Mouse (Mus musculus): Measurements from ENCODE around the gene Fsip1. TPM values are rescaled to one million over a fixed set of nuclear protein-coding genes. Genes with fewer than 3 reads are reported as not detected.
A peak's percentile ranks its signal among the peaks of the same experiment; 100 is the strongest.

The Fsip1 gene
- polyA plus RNA-seq, 1 experiment from 2014 or later = 2.8 TPM

DNA sequence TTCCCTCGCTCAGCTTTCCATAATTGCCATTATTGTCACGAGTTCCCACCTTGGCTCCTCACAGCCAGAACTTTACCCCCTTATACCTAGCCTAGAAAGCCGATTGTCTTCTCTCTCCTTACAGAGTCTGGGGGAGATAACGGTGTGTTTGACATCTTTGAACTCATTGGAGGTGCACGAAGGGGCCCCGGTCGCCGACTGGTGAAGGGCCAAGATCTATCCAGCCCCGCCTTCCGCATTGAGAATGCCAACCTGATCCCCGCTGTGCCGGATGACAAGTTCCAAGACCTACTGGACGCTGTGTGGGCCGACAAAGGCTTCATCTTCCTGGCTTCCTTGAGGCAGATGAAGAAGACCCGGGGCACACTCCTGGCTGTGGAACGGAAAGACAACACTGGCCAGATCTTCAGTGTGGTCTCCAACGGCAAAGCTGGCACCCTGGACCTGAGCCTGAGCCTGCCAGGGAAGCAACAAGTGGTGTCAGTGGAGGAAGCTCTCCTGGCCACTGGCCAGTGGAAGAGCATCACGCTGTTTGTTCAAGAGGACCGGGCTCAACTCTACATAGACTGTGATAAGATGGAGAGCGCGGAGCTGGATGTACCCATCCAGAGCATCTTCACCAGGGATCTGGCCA, 143.8 kb downstream of the Fsip1 start:
- no peak for ATAC-seq (ENCODE audit: low FRiP score)
- H3K36me3 ChIP-seq (ENCODE audit: control insufficient read depth, insufficient read depth, low read length) = no peaks in the 10 kb centered on the region; the same call in 1 of the 2 replicates
- no peaks in the 10 kb centered on the region for H3K9me3 ChIP-seq (ENCODE audit: control insufficient read depth, low read length)
- no peak overlapping the region for H3K9ac ChIP-seq (ENCODE audit: low read length)
- peaks cover 8% of the 10 kb centered on the region for H3K4me1 ChIP-seq (ENCODE audit: control insufficient read depth, insufficient read depth, low read length)
- H3K27ac ChIP-seq (ENCODE audit: low read depth, low read length) = no peak overlapping the region
- WGBS = 55% methylated on average over 21 of the region's 21 CpGs
- no peak for DNase-seq (ENCODE audit: low spot score, missing footprints)
- H3K27me3 ChIP-seq (ENCODE audit: control insufficient read depth, insufficient read depth, low read length) = peaks cover 6% of the 10 kb centered on the region; the same call in 1 of the 2 replicates
- peak overlapping the region; percentile 47 for H3K4me3 ChIP-seq (ENCODE audit: low read depth, low read length)
- peak overlapping the region; percentile 94 for H3K4me2 ChIP-seq

DNA sequence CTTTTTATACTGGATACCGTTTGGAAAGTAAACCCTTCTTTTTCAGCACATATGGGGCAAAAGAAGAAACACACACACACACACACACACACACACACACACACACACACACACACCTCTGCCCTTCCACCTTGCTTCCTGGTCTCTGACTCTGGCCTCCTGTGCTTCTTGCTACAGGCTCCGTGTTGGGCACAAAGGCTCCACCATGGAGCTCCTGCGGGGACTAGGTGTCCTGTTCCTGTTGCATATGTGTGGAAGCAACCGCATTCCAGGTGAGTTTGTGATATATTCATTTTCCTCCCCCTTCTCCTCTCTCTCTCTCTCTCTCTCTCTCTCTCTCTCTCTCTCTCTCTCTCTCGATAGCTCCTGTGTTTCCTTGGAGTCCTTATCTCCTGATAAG, 144.3 kb downstream of the Fsip1 start:
- peak overlapping the region; percentile 41; the same call in 1 of the 2 replicates for H3K9ac ChIP-seq (ENCODE audit: low read length)

DNA sequence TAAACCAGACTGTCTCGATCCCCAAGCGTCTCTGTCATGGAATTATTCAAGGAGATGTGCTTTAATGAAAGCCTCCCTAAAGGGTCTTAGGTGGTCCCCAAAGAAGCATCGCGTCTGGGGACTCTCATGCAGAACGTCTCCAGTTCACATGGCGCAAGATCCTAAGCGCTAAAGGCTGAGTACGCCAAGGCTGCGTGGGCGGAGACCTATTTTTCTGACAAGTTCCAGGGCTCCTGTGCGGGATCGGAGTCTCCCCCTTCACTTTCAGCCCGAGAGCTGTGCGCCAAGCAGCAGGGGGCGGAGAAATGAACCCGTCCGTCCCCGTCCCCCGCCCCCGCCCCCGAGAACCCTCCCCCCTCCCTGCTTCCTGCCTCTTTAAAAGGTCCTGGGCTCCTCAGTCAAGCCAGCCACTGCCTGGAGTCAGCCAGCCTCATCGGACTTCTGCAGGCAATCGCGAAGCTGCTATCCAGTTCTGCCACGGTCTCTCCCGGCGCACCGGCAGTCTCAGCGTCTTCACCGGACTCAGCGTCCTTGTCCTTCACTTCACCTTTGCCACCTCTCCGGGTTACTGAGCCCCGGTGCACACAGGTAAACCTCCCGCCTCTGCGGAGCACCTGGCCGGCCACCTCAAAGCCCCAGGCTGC, 145.2 kb downstream of the Fsip1 start, which contains the start of gene Thbs1:
Thbs1 (plus strand) TSS at position 389 of the 644 bp plus-strand sequence.
- Histone ChIP-seq H3K4me2 (peak within 1 kb of the TSS; percentile 94), H3K9ac (ENCODE audit: low read length) (peak within 1 kb of the TSS; percentile 59), H3K9me3 (ENCODE audit: control insufficient read depth, low read length) (no peaks in the 10 kb centered on the region), H3K27me3 (ENCODE audit: control insufficient read depth, insufficient read depth, low read length) (peaks cover 6% of the 10 kb centered on the region; the same call in 1 of the 2 replicates), H3K4me1 (ENCODE audit: control insufficient read depth, insufficient read depth, low read length) (peaks cover 8% of the 10 kb centered on the region), H3K36me3 (ENCODE audit: control insufficient read depth, insufficient read depth, low read length) (no peaks in the 10 kb centered on the region; the same call in 1 of the 2 replicates), H3K4me3 (ENCODE audit: low read depth, low read length) (peak within 1 kb of the TSS; percentile 47), H3K27ac (ENCODE audit: low read depth, low read length) (no peak within 1 kb of the TSS)
- ATAC-seq (ENCODE audit: low FRiP score) (peak; percentile 71), DNase-seq (ENCODE audit: low spot score, missing footprints) (peak; percentile 97)
- WGBS = under 1% methylated on average over 34 of the region's 36 CpGs

More for the DNA sequence above, 144.3 kb downstream of the Fsip1 start:
- H3K9me3 ChIP-seq (ENCODE audit: control insufficient read depth, low read length) = no peaks in the 10 kb centered on the region
- H3K27ac ChIP-seq (ENCODE audit: low read depth, low read length) = no peak overlapping the region
- peak overlapping the region; percentile 47 for H3K4me3 ChIP-seq (ENCODE audit: low read depth, low read length)
- DNase-seq (ENCODE audit: low spot score, missing footprints) = no peak
- H3K4me2 ChIP-seq = peak overlapping the region; percentile 94
- peaks cover 6% of the 10 kb centered on the region; the same call in 1 of the 2 replicates for H3K27me3 ChIP-seq (ENCODE audit: control insufficient read depth, insufficient read depth, low read length)
- 16% methylated on average over 5 of the region's 5 CpGs for WGBS
- ATAC-seq (ENCODE audit: low FRiP score) = no peak
- peaks cover 8% of the 10 kb centered on the region for H3K4me1 ChIP-seq (ENCODE audit: control insufficient read depth, insufficient read depth, low read length)
- H3K36me3 ChIP-seq (ENCODE audit: control insufficient read depth, insufficient read depth, low read length) = no peaks in the 10 kb centered on the region; the same call in 1 of the 2 replicates

DNA sequence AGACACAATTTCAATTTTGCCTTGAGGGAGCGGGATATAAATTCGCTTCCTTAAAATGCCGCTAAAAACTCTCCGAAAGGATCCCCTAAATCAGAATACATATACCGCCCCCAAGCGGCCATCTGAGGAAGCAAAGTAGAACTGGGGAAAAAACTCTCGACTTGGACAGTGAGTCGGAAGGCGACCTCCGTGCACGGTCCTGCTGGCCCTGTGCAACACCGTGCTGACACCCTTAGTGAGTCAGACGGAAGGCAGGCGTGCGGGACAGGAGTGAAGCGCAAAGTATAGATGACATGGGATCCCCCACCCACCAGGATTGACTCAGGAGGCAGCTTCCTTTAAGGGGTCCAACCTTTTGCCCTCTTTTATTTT, 145.7 kb downstream of the Fsip1 start:
- Histone ChIP-seq H3K27me3 (ENCODE audit: control insufficient read depth, insufficient read depth, low read length) (peaks cover 6% of the 10 kb centered on the region; the same call in 1 of the 2 replicates), H3K36me3 (ENCODE audit: control insufficient read depth, insufficient read depth, low read length) (no peaks in the 10 kb centered on the region; the same call in 1 of the 2 replicates), H3K27ac (ENCODE audit: low read depth, low read length) (no peak overlapping the region), H3K4me2 (peak overlapping the region; percentile 94), H3K9me3 (ENCODE audit: control insufficient read depth, low read length) (no peaks in the 10 kb centered on the region), H3K4me3 (ENCODE audit: low read depth, low read length) (peak overlapping the region; percentile 47), H3K9ac (ENCODE audit: low read length) (peak overlapping the region; percentile 59), H3K4me1 (ENCODE audit: control insufficient read depth, insufficient read depth, low read length) (peaks cover 8% of the 10 kb centered on the region)
- peak; percentile 99 for DNase-seq (ENCODE audit: low spot score, missing footprints)
- under 1% methylated on average over 16 of the region's 16 CpGs for whole genome bisulfite sequencing
- ATAC-seq (ENCODE audit: low FRiP score) = peak; percentile 85

DNA sequence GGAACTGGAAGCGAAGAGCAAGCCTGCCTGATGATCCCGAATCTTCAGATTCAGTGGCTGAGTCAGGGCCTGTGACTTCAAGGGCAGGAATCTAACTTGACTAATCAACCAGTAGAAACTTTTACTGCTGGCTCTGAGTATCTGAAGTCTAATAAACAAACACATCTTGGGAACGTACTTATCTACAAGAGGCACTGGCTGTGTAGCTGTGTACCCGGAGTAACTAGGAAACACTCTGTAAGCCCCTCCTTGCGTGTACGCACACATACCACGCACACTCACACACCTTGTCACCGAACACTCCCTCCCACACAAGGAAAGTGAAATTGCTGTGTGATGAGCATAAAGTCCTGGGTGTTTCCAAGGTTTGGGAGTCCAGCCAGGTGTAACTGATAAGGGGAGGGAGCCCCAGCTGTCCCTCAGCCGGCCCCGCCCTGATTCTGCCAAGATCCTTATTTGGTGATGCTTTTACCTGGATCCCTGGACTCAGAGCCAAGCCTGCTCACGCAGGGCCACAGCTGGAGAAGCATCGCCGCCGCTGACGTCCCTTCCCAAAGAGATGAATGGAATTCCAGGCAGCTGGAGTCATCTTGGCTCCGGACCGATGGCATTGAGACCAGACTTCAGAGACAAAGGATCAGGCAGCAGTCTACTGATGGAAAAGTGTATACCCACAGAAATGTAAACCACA, 146.4 kb downstream of the Fsip1 start:
- H3K27me3 ChIP-seq (ENCODE audit: control insufficient read depth, insufficient read depth, low read length) = peaks cover 6% of the 10 kb centered on the region; the same call in 1 of the 2 replicates

DNA sequence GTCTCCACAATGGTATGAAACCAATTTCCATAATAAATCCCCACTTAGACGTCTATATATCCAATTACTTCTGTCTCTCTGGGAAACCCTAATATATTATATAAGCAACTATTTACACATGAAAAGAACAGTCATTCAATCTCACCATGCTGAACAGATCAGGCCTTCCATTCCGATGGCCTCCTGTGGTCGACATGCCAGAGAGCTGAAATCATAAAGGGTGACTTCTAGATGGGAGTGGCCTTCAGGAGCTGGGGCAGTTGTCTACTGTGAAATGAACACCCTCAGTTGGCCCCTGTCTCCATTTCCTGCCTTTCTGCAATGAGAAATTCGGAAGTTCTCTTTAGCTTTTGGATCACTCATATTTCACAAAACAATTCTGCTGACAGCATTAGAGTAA, 154.6 kb downstream of the Fsip1 start:
- H3K36me3 ChIP-seq (ENCODE audit: control insufficient read depth, insufficient read depth, low read length) = no peaks in the 10 kb centered on the region
- no peaks in the 10 kb centered on the region for H3K27me3 ChIP-seq (ENCODE audit: control insufficient read depth, insufficient read depth, low read length)
- DNase-seq (ENCODE audit: low spot score, missing footprints) (no peak), ATAC-seq (ENCODE audit: low FRiP score) (no peak)
- H3K9ac ChIP-seq (ENCODE audit: low read length) = no peak overlapping the region
- no peaks in the 10 kb centered on the region for H3K9me3 ChIP-seq (ENCODE audit: control insufficient read depth, low read length)
- no peak overlapping the region for H3K4me2 ChIP-seq
- H3K4me3 ChIP-seq (ENCODE audit: low read depth, low read length) = no peak overlapping the region
- no peak overlapping the region for H3K27ac ChIP-seq (ENCODE audit: low read depth, low read length)
- WGBS = 60% methylated on average over 4 of the region's 4 CpGs
- peaks cover 2% of the 10 kb centered on the region; the same call in 1 of the 2 replicates for H3K4me1 ChIP-seq (ENCODE audit: control insufficient read depth, insufficient read depth, low read length)

More for the DNA sequence above, 146.4 kb downstream of the Fsip1 start:
- Histone ChIP-seq H3K4me1 (ENCODE audit: control insufficient read depth, insufficient read depth, low read length) (peaks cover 8% of the 10 kb centered on the region), H3K9me3 (ENCODE audit: control insufficient read depth, low read length) (no peaks in the 10 kb centered on the region), H3K4me2 (peak overlapping the region; percentile 94), H3K4me3 (ENCODE audit: low read depth, low read length) (peak overlapping the region; percentile 47), H3K9ac (ENCODE audit: low read length) (peak overlapping the region; percentile 59), H3K36me3 (ENCODE audit: control insufficient read depth, insufficient read depth, low read length) (no peaks in the 10 kb centered on the region; the same call in 1 of the 2 replicates), H3K27ac (ENCODE audit: low read depth, low read length) (no peak overlapping the region)
- 36% methylated on average over 17 of the region's 17 CpGs for WGBS
- ATAC-seq (ENCODE audit: low FRiP score) = peak; percentile 61
- DNase-seq (ENCODE audit: low spot score, missing footprints) = peak; percentile 86

DNA sequence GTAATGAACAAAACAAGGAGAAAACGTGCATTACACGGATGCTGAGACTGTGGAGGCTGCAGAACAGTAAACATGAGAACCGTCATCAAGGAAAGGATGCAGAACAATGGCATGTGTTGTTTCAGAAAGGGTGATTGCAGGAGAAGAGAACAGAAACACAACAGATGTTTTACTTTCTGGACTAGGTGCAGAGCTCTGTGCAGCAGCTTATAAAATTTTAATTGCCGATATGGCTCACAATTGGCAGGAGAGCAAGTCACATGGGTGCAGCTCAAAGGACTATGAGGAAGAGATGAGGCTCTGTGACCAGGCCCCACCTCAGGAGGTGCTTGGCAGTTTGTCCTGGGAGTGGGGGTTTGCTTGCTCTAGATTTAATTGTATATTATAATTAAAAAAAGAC, 157.7 kb downstream of the Fsip1 start:
- no peak for ATAC-seq (ENCODE audit: low FRiP score)

DNA sequence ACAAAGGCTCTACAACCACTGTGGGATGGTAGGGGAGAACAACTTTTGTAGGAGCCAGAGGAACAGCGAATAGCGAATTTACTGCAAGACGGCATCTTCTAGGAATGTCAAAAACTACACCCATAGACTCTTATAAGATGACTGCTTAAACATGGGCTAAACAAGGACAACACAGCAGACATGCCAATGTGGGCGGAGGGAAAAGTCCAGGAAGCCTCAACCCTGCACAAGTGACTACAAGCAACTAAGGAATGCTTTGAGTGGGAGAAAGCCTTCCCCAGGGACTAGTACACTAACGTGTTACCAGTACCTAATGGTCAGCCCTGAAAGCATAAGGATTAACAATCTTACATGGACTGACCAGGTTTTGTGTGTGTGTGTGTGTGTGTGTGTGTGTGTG, 165.5 kb downstream of the Fsip1 start:
- no peak overlapping the region for H3K27ac ChIP-seq (ENCODE audit: low read depth, low read length)
- no peaks in the 10 kb centered on the region for H3K4me1 ChIP-seq (ENCODE audit: control insufficient read depth, insufficient read depth, low read length)
- WGBS = 87% methylated on average over 5 of the region's 5 CpGs
- no peaks in the 10 kb centered on the region for H3K27me3 ChIP-seq (ENCODE audit: control insufficient read depth, insufficient read depth, low read length)
- no peak overlapping the region for H3K4me3 ChIP-seq (ENCODE audit: low read depth, low read length)
- ATAC-seq (ENCODE audit: low FRiP score) (no peak), DNase-seq (ENCODE audit: low spot score, missing footprints) (no peak)
- no peaks in the 10 kb centered on the region for H3K36me3 ChIP-seq (ENCODE audit: control insufficient read depth, insufficient read depth, low read length)
- no peak overlapping the region for H3K9ac ChIP-seq (ENCODE audit: low read length)
- no peaks in the 10 kb centered on the region for H3K9me3 ChIP-seq (ENCODE audit: control insufficient read depth, low read length)
- no peak overlapping the region for H3K4me2 ChIP-seq

More for the DNA sequence above, 157.7 kb downstream of the Fsip1 start:
- no peaks in the 10 kb centered on the region for H3K9me3 ChIP-seq (ENCODE audit: control insufficient read depth, low read length)
- no peak for DNase-seq (ENCODE audit: low spot score, missing footprints)
- whole genome bisulfite sequencing = 90% methylated on average over 4 of the region's 4 CpGs
- no peak overlapping the region for H3K4me2 ChIP-seq
- no peak overlapping the region for H3K27ac ChIP-seq (ENCODE audit: low read depth, low read length)
- peaks cover 2% of the 10 kb centered on the region; the same call in 1 of the 2 replicates for H3K4me1 ChIP-seq (ENCODE audit: control insufficient read depth, insufficient read depth, low read length)
- H3K27me3 ChIP-seq (ENCODE audit: control insufficient read depth, insufficient read depth, low read length) = no peaks in the 10 kb centered on the region
- no peak overlapping the region for H3K9ac ChIP-seq (ENCODE audit: low read length)
- H3K4me3 ChIP-seq (ENCODE audit: low read depth, low read length) = no peak overlapping the region
- no peaks in the 10 kb centered on the region for H3K36me3 ChIP-seq (ENCODE audit: control insufficient read depth, insufficient read depth, low read length)

Measured in midbrain, embryonic 11.5 days (tissue).